Mouse (Mus musculus) neural tube, embryonic 14.5 days (tissue): ENCODE measurements at regions not wholly inside any gene's neighbourhood (a gene's known extent, or its start where the extent isn't known, plus 50 kb on each side); places are given as distances from the start of the nearest gene placed in this dataset.
A peak's percentile ranks its signal among the peaks of the same experiment; 100 is the strongest.

Experiments used
- ATAC-seq: fragments of 200-750 bp; cut with Nextera tagmentation; 2 replicates; pipeline ENCODE4 v1.8.0; 2017; ENCODE audit warnings: low read depth, mild to moderate bottlenecking, moderate TSS enrichment, moderate library complexity
- H3K27ac ChIP-seq: fragments of 300-500 bp; sonication (generic); 2 replicates; pipeline ENCODE4 v1.5.1; 2014; ENCODE audit warnings: low read depth, mild to moderate bottlenecking, control low read depth, low read length, moderate library complexity, mixed read lengths
- H3K27me3 ChIP-seq: fragments of 300-500 bp; sonication (generic); 2 replicates; pipeline ENCODE4 v1.6.1; 2014; ENCODE audit warnings: low read length; ENCODE audit not compliant: control insufficient read depth, insufficient read depth
- H3K36me3 ChIP-seq: fragments of 300-500 bp; sonication (generic); 2 replicates; pipeline ENCODE4 v1.6.1; 2014; ENCODE audit warnings: low read length, mixed read lengths; ENCODE audit not compliant: control insufficient read depth, insufficient read depth
- H3K4me1 ChIP-seq: fragments of 300-500 bp; sonication (generic); 2 replicates; pipeline ENCODE4 v1.6.1; 2014; ENCODE audit warnings: low read length; ENCODE audit not compliant: control insufficient read depth, insufficient read depth
- H3K4me2 ChIP-seq: fragments of 300-500 bp; sonication (generic); 2 replicates; pipeline ENCODE4 v1.6.1; 2014; ENCODE audit warnings: mild to moderate bottlenecking, low read depth, low read length, control low read depth
- H3K4me3 ChIP-seq: fragments of 300-500 bp; sonication (generic); 2 replicates; pipeline ENCODE4 v1.5.1; 2014; ENCODE audit warnings: low read depth, low read length, control low read depth, mixed read lengths
- H3K9ac ChIP-seq: fragments of 300-500 bp; sonication (generic); replicated peaks from 2 replicates; pipeline ENCODE4 v1.6.1; 2014; ENCODE audit warnings: low read depth, mild to moderate bottlenecking, control low read depth, low read length, mixed read lengths
- H3K9me3 ChIP-seq: fragments of 300-500 bp; sonication (generic); 2 replicates; pipeline ENCODE4 v1.6.1; 2016; ENCODE audit warnings: low read length; ENCODE audit not compliant: control insufficient read depth
- WGBS: fragments of 180-500 bp; shearing (Covaris S2); extraction: QIAGEN DNeasy Blood & Tissue Kit; methylation state at CpG from one replicate; pipeline ENCODE4 v1.1.7; 2014; 5-methylcytosine and 5-hydroxymethylcytosine counted together

DNA sequence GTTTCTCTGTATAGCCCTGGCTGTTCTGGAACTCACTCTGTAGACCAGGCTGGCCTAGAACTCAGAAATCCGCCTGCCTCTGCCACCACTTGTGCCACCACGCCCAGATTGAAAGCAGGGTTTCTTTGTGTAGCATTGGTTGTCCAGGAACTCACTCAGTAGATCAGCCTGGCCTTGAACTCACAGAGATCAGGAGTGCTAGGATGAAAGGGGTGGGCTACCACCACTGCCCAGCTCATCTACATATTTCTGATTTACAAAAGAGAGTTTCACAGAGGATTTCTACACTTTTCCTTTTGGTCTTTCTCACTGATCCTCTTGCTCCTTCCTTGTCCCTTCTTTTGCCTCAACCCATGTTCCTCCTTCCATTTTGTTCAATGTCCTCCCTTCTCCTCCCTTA lies 53.1 kb upstream of the Lbx1 start:
- H3K9ac ChIP-seq: no peak overlapping the region
- no peaks in the 10 kb centered on the region for H3K9me3 ChIP-seq
- H3K4me3 ChIP-seq: no peak overlapping the region
- no peaks in the 10 kb centered on the region for H3K27me3 ChIP-seq
- ATAC-seq: no peak
- H3K4me2 ChIP-seq: no peak overlapping the region
- no peak overlapping the region for H3K27ac ChIP-seq
- peaks cover 11% of the 10 kb centered on the region for H3K4me1 ChIP-seq
- H3K36me3 ChIP-seq: no peaks in the 10 kb centered on the region
- 77% methylated on average over 2 of the region's 2 CpGs for WGBS

GRCm38 (mm10) chr19:45297812-45298211 lies 62.2 kb upstream of the Lbx1 start:
- Histone ChIP-seq H3K9ac (no peak overlapping the region), H3K4me2 (no peak overlapping the region), H3K4me3 (no peak overlapping the region), H3K9me3 (no peaks in the 10 kb centered on the region), H3K27me3 (no peaks in the 10 kb centered on the region), H3K36me3 (no peaks in the 10 kb centered on the region), H3K27ac (no peak overlapping the region), H3K4me1 (peaks cover 44% of the 10 kb centered on the region)
- ATAC-seq: no peak
- 34% methylated on average over 3 of the region's 3 CpGs for WGBS

DNA sequence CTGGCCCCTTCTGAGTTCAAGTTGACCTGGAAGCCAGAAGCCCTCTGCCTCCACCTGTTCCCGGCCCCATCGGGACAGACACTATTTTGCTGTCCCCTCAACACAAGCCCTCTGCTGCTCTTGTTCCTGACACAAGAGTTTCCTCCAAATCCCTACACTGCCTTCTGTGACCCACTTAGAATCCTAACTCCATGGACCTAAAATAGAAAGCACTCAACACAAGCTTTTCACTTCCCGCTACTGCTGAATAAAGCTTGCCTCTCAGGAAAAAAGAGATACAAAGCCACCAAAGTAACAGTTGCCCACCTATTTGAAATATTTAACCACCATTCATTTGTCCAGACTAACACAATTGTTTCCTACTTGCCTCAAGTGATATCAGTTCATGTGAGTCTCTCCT lies 63.7 kb upstream of the Lbx1 start:
- Histone ChIP-seq H3K9ac (no peak overlapping the region), H3K36me3 (no peaks in the 10 kb centered on the region), H3K4me1 (peaks cover 37% of the 10 kb centered on the region), H3K4me3 (no peak overlapping the region), H3K9me3 (no peaks in the 10 kb centered on the region), H3K27ac (no peak overlapping the region), H3K4me2 (no peak overlapping the region), H3K27me3 (no peaks in the 10 kb centered on the region)
- 83% methylated on average over 3 of the region's 3 CpGs for WGBS
- ATAC-seq: no peak

GRCm38 (mm10) chr19:45299768-45300167 lies 63.8 kb upstream of the Btrc start:
- Histone ChIP-seq H3K9ac (no peak overlapping the region), H3K36me3 (no peaks in the 10 kb centered on the region), H3K4me3 (no peak overlapping the region), H3K4me1 (peaks cover 34% of the 10 kb centered on the region), H3K4me2 (no peak overlapping the region), H3K27ac (no peak overlapping the region; the same call in 1 of the 2 replicates), H3K27me3 (no peaks in the 10 kb centered on the region), H3K9me3 (no peaks in the 10 kb centered on the region)
- 43% methylated on average over 5 of the region's 5 CpGs for WGBS
- ATAC-seq: no peak

- Histone ChIP-seq H3K9ac (peak overlapping the region; percentile 73), H3K27me3 (no peaks in the 10 kb centered on the region), H3K4me1 (peaks cover 25% of the 10 kb centered on the region), H3K27ac (peak overlapping the region; percentile 99), H3K9me3 (no peaks in the 10 kb centered on the region), H3K4me2 (peak overlapping the region; percentile 94), H3K36me3 (no peaks in the 10 kb centered on the region), H3K4me3 (peak overlapping the region; percentile 45)
- ATAC-seq: peak; percentile 48
- 4% methylated on average over 22 of the region's 22 CpGs for WGBS
Observed at GRCm38 (mm10) chr19:45300691-45301431, 62.7 kb upstream of the Btrc start.

- peaks cover 25% of the 10 kb centered on the region for H3K4me1 ChIP-seq
Observed at GRCm38 (mm10) chr19:45301432-45301732, 62.2 kb upstream of the Btrc start.

GRCm38 (mm10) chr19:45301733-45302547 lies 61.6 kb upstream of the Btrc start:
- Histone ChIP-seq H3K4me2 (peak overlapping the region; percentile 94), H3K36me3 (no peaks in the 10 kb centered on the region), H3K27me3 (no peaks in the 10 kb centered on the region), H3K27ac (peak overlapping the region; percentile 99), H3K4me3 (peak overlapping the region; percentile 45), H3K9me3 (no peaks in the 10 kb centered on the region), H3K4me1 (peaks cover 20% of the 10 kb centered on the region), H3K9ac (peak overlapping the region; percentile 73)
- ATAC-seq: peak; percentile 84
- under 1% methylated on average over 58 of the region's 58 CpGs for WGBS

More at GRCm38 (mm10) chr19:45301432-45301732, 62.2 kb upstream of the Btrc start:
- 1% methylated on average over 15 of the region's 16 CpGs for WGBS
- H3K9me3 ChIP-seq: no peaks in the 10 kb centered on the region
- no peaks in the 10 kb centered on the region for H3K27me3 ChIP-seq
- ATAC-seq: no peak
- H3K36me3 ChIP-seq: no peaks in the 10 kb centered on the region
- peak overlapping the region; percentile 45 for H3K4me3 ChIP-seq
- peak overlapping the region; percentile 94 for H3K4me2 ChIP-seq
- H3K9ac ChIP-seq: peak overlapping the region; percentile 73
- H3K27ac ChIP-seq: peak overlapping the region; percentile 99

- Histone ChIP-seq H3K27me3 (no peaks in the 10 kb centered on the region), H3K9me3 (no peaks in the 10 kb centered on the region), H3K4me1 (peaks cover 23% of the 10 kb centered on the region), H3K36me3 (no peaks in the 10 kb centered on the region), H3K4me3 (peak overlapping the region; percentile 45), H3K9ac (peak overlapping the region; percentile 8; the same call in 1 of the 2 replicates), H3K27ac (peak overlapping the region; percentile 99), H3K4me2 (peak overlapping the region; percentile 94)
- no peak; the same call in 1 of the 2 replicates for ATAC-seq
- WGBS: 2% methylated on average over 16 of the region's 16 CpGs
Observed at GRCm38 (mm10) chr19:45302548-45303241, 60.8 kb upstream of the Btrc start.
